Mouse (Mus musculus): ENCODE results near the gene Gm21987. TPM values are rescaled to one million over a fixed set of nuclear protein-coding genes. Genes with fewer than 3 reads are reported as not detected.

Gene Gm21987
- polyA plus RNA-seq (2016; fragmentation: Nextera tagmentation; extraction: Ambion mirVana): not detected in 2 replicates

GRCm38 (mm10) chr16:38346529-38347325 is at the start of gene Gm21987, which contains the start of gene Cox17:
Gene Gm21987, plus strand, starts transcription at chr16:38347040.
Gene Cox17, plus strand, starts transcription at chr16:38346991.
- Histone ChIP-seq H3K4me2 (peak within 1 kb of the TSS; percentile 80), H3K9me3 (replicated peaks) (no peaks in the 10 kb centered on the region), H3K4me1 (peaks cover 68% of the 10 kb centered on the region), H3K4me3 (peak within 1 kb of the TSS; percentile 87), H3K27ac (peak within 1 kb of the TSS; percentile 94), H3K9ac (peak within 1 kb of the TSS; percentile 88), H3K36me3 (peaks cover 33% of the 10 kb centered on the region), H3K27me3 (replicated peaks) (peaks cover 3% of the 10 kb centered on the region)
- WGBS (ENCODE audit: insufficient replicate concordance): 1% methylated on average over 35 of the region's 35 CpGs
- peak; percentile 94 for ATAC-seq

GRCm38 (mm10) chr16:38298410-38298809 is 48.4 kb upstream of the Gm21987 start:
- WGBS (ENCODE audit: insufficient replicate concordance): 74% methylated on average over 6 of the region's 6 CpGs
- no peak overlapping the region for H3K4me3 ChIP-seq
- peaks cover 4% of the 10 kb centered on the region; the same call in 1 of the 2 replicates for H3K4me1 ChIP-seq
- H3K27me3 ChIP-seq (replicated peaks): no peaks in the 10 kb centered on the region
- no peak overlapping the region for H3K9ac ChIP-seq
- no peaks in the 10 kb centered on the region for H3K36me3 ChIP-seq
- H3K27ac ChIP-seq: no peak overlapping the region
- no peaks in the 10 kb centered on the region for H3K9me3 ChIP-seq (replicated peaks)
- no peak overlapping the region for H3K4me2 ChIP-seq
- ATAC-seq: no peak

- no peaks in the 10 kb centered on the region for H3K36me3 ChIP-seq
- H3K27ac ChIP-seq: no peak overlapping the region
- no peak for ATAC-seq
- WGBS (ENCODE audit: insufficient replicate concordance): 75% methylated on average over 13 of the region's 13 CpGs
- no peak overlapping the region for H3K4me2 ChIP-seq
- H3K27me3 ChIP-seq (replicated peaks): no peaks in the 10 kb centered on the region; the same call in 1 of the 2 replicates
- H3K9ac ChIP-seq: no peak overlapping the region
- H3K9me3 ChIP-seq (replicated peaks): no peaks in the 10 kb centered on the region
- no peaks in the 10 kb centered on the region for H3K4me1 ChIP-seq
- no peak overlapping the region for H3K4me3 ChIP-seq
Measured at GRCm38 (mm10) chr16:38302367-38302766, 44.5 kb upstream of the Gm21987 start.

GRCm38 (mm10) chr16:38304460-38305194 is 42.2 kb upstream of the Gm21987 start:
- Histone ChIP-seq H3K4me1 (no peaks in the 10 kb centered on the region), H3K27me3 (replicated peaks) (peaks cover 12% of the 10 kb centered on the region; the same call in 1 of the 2 replicates), H3K27ac (no peak overlapping the region), H3K36me3 (no peaks in the 10 kb centered on the region), H3K4me2 (no peak overlapping the region), H3K9ac (no peak overlapping the region), H3K9me3 (replicated peaks) (no peaks in the 10 kb centered on the region), H3K4me3 (no peak overlapping the region)
- ATAC-seq: no peak
- WGBS (ENCODE audit: insufficient replicate concordance): 68% methylated on average over 17 of the region's 17 CpGs

GRCm38 (mm10) chr16:38306571-38307220 is 40.1 kb upstream of the Gm21987 start:
- H3K36me3 ChIP-seq: no peaks in the 10 kb centered on the region
- no peak overlapping the region for H3K9ac ChIP-seq
- no peak for ATAC-seq
- no peak overlapping the region for H3K4me2 ChIP-seq
- H3K27ac ChIP-seq: no peak overlapping the region
- H3K9me3 ChIP-seq (replicated peaks): no peaks in the 10 kb centered on the region
- peaks cover 12% of the 10 kb centered on the region; the same call in 1 of the 2 replicates for H3K27me3 ChIP-seq (replicated peaks)
- no peaks in the 10 kb centered on the region for H3K4me1 ChIP-seq
- no peak overlapping the region for H3K4me3 ChIP-seq
- 44% methylated on average over 18 of the region's 18 CpGs for WGBS (ENCODE audit: insufficient replicate concordance)

- Histone ChIP-seq H3K9ac (no peak overlapping the region), H3K27ac (no peak overlapping the region), H3K4me1 (no peaks in the 10 kb centered on the region), H3K4me2 (no peak overlapping the region), H3K9me3 (replicated peaks) (no peaks in the 10 kb centered on the region), H3K4me3 (no peak overlapping the region), H3K36me3 (no peaks in the 10 kb centered on the region), H3K27me3 (replicated peaks) (peaks cover 12% of the 10 kb centered on the region; the same call in 1 of the 2 replicates)
- no peak for ATAC-seq
- WGBS (ENCODE audit: insufficient replicate concordance): 72% methylated on average over 5 of the region's 5 CpGs
Measured at GRCm38 (mm10) chr16:38307221-38307605, 39.6 kb upstream of the Gm21987 start.

GRCm38 (mm10) chr16:38307651-38308050 is 39.2 kb upstream of the Gm21987 start:
- Histone ChIP-seq H3K9me3 (replicated peaks) (no peaks in the 10 kb centered on the region), H3K4me3 (no peak overlapping the region), H3K27me3 (replicated peaks) (peaks cover 12% of the 10 kb centered on the region; the same call in 1 of the 2 replicates), H3K4me1 (no peaks in the 10 kb centered on the region), H3K4me2 (no peak overlapping the region), H3K9ac (no peak overlapping the region), H3K36me3 (no peaks in the 10 kb centered on the region), H3K27ac (no peak overlapping the region)
- ATAC-seq: no peak
- WGBS (ENCODE audit: insufficient replicate concordance): 43% methylated on average over 7 of the region's 7 CpGs

- WGBS (ENCODE audit: insufficient replicate concordance): 77% methylated on average over 11 of the region's 11 CpGs
- no peak overlapping the region for H3K9ac ChIP-seq
- H3K27ac ChIP-seq: no peak overlapping the region
Measured at GRCm38 (mm10) chr16:38308195-38308594, 38.6 kb upstream of the Gm21987 start.

GRCm38 (mm10) chr16:38318492-38318891 is 28.3 kb upstream of the Gm21987 start:
- WGBS (ENCODE audit: insufficient replicate concordance): 72% methylated on average over 9 of the region's 9 CpGs
- Histone ChIP-seq H3K4me1 (no peaks in the 10 kb centered on the region), H3K4me2 (no peak overlapping the region), H3K27me3 (replicated peaks) (no peaks in the 10 kb centered on the region), H3K36me3 (no peaks in the 10 kb centered on the region), H3K9me3 (replicated peaks) (no peaks in the 10 kb centered on the region), H3K9ac (no peak overlapping the region), H3K4me3 (no peak overlapping the region), H3K27ac (no peak overlapping the region)
- no peak for ATAC-seq

More at GRCm38 (mm10) chr16:38308195-38308594, 38.6 kb upstream of the Gm21987 start:
- no peak overlapping the region for H3K4me2 ChIP-seq
- no peaks in the 10 kb centered on the region for H3K4me1 ChIP-seq
- no peaks in the 10 kb centered on the region for H3K36me3 ChIP-seq
- no peaks in the 10 kb centered on the region for H3K9me3 ChIP-seq (replicated peaks)
- ATAC-seq: no peak
- peaks cover 12% of the 10 kb centered on the region; the same call in 1 of the 2 replicates for H3K27me3 ChIP-seq (replicated peaks)
- H3K4me3 ChIP-seq: no peak overlapping the region

GRCm38 (mm10) chr16:38319087-38319486 is 27.8 kb upstream of the Gm21987 start:
- Histone ChIP-seq H3K27me3 (replicated peaks) (no peaks in the 10 kb centered on the region), H3K4me2 (no peak overlapping the region), H3K36me3 (no peaks in the 10 kb centered on the region), H3K4me1 (no peaks in the 10 kb centered on the region), H3K27ac (no peak overlapping the region), H3K9me3 (replicated peaks) (no peaks in the 10 kb centered on the region), H3K9ac (no peak overlapping the region), H3K4me3 (no peak overlapping the region)
- ATAC-seq: no peak
- 78% methylated on average over 4 of the region's 4 CpGs for WGBS (ENCODE audit: insufficient replicate concordance)

- peak overlapping the region; percentile 38 for H3K4me2 ChIP-seq
- 25% methylated on average over 17 of the region's 17 CpGs for whole genome bisulfite sequencing (ENCODE audit: insufficient replicate concordance)
- H3K27ac ChIP-seq: no peak overlapping the region
- ATAC-seq: peak; percentile 57; the same call in 1 of the 2 replicates
- no peak overlapping the region for H3K4me3 ChIP-seq
- H3K9me3 ChIP-seq (replicated peaks): no peaks in the 10 kb centered on the region
- no peak overlapping the region for H3K9ac ChIP-seq
- no peaks in the 10 kb centered on the region for H3K4me1 ChIP-seq
- H3K36me3 ChIP-seq: no peaks in the 10 kb centered on the region
- H3K27me3 ChIP-seq (replicated peaks): no peaks in the 10 kb centered on the region
Measured at GRCm38 (mm10) chr16:38321452-38321935, 25.3 kb upstream of the Gm21987 start.
